Mouse (Mus musculus) embryonic facial prominence, embryonic 15.5 days (tissue): ENCODE data around the gene Npff. TPM values are rescaled to one million over a fixed set of nuclear protein-coding genes. Genes with fewer than 3 reads are reported as not detected.

Experiments used
- ATAC-seq: fragments of 200-750 bp; cut with Nextera tagmentation; 2 replicates; pipeline ENCODE4 v1.8.0; 2017; ENCODE audit warnings: low read depth, moderate TSS enrichment; ENCODE audit not compliant: insufficient number of reproducible peaks, low FRiP score, low TSS enrichment
- H3K27ac ChIP-seq: fragments of 300-500 bp; sonication (generic); replicated peaks from 2 replicates; pipeline ENCODE4 v1.5.1; 2015; ENCODE audit warnings: mild to moderate bottlenecking, inconsistent platforms
- H3K27me3 ChIP-seq: fragments of 300-500 bp; sonication (generic); 2 replicates; pipeline ENCODE4 v1.6.1; 2015; ENCODE audit warnings: inconsistent platforms
- H3K36me3 ChIP-seq: fragments of 300-500 bp; sonication (generic); 2 replicates; pipeline ENCODE4 v1.6.1; 2015; ENCODE audit warnings: mild to moderate bottlenecking, inconsistent platforms
- H3K4me1 ChIP-seq: fragments of 300-500 bp; sonication (generic); 2 replicates; pipeline ENCODE4 v1.6.1; 2015; ENCODE audit warnings: inconsistent platforms
- H3K4me2 ChIP-seq: fragments of 300-500 bp; sonication (generic); replicated peaks from 2 replicates; pipeline ENCODE4 v1.6.1; 2015; ENCODE audit warnings: mild to moderate bottlenecking, inconsistent platforms
- H3K4me3 ChIP-seq: fragments of 300-500 bp; sonication (generic); replicated peaks from 2 replicates; pipeline ENCODE4 v1.5.1; 2015; ENCODE audit warnings: mild to moderate bottlenecking, inconsistent platforms
- H3K9ac ChIP-seq: fragments of 300-500 bp; sonication (generic); 2 replicates; pipeline ENCODE4 v1.6.1; 2015; ENCODE audit warnings: inconsistent platforms
- H3K9me3 ChIP-seq: fragments of 300-500 bp; sonication (generic); replicated peaks from 2 replicates; pipeline ENCODE4 v1.6.1; 2016; ENCODE audit warnings: inconsistent platforms
- WGBS: fragments of 180-500 bp; shearing (Covaris S2); methylation state at CpG from one replicate; pipeline ENCODE4 v1.1.7; 2015; 5-methylcytosine and 5-hydroxymethylcytosine counted together
- polyA plus RNA-seq: library from polyadenylated mRNA; unstranded; fragments of >200 nt; fragmentation: Nextera tagmentation; extraction: Ambion mirVana; gene quantifications from 2 replicates; pipeline ENCODE4 v1.2.1, GENCODE M21; 2015

Gene Npff
- polyA plus RNA-seq, 1 experiment from 2014 or later, result 3.9 TPM

GRCm38 (mm10) chr15:102544801-102545200 is 20.1 kb upstream of the Npff start:
- Histone ChIP-seq H3K9me3 (no peaks in the 10 kb centered on the region), H3K4me1 (0 out of 2 replicates have a peak, but pooled peaks cover 6% of the 10 kb centered on the region), H3K9ac (no peak overlapping the region), H3K4me2 (no peak overlapping the region), H3K27me3 (no peaks in the 10 kb centered on the region), H3K36me3 (peaks cover 73% of the 10 kb centered on the region), H3K4me3 (no peak overlapping the region), H3K27ac (no peak overlapping the region)
- ATAC-seq, result no peak
- WGBS, result 87% methylated on average over 4 of the region's 4 CpGs

- Histone ChIP-seq H3K4me2 (no peak overlapping the region), H3K9ac (no peak overlapping the region), H3K27me3 (no peaks in the 10 kb centered on the region), H3K36me3 (peaks cover 76% of the 10 kb centered on the region), H3K9me3 (no peaks in the 10 kb centered on the region), H3K4me3 (no peak overlapping the region), H3K4me1 (no peaks in the 10 kb centered on the region), H3K27ac (no peak overlapping the region)
- WGBS, result 92% methylated on average over 7 of the region's 7 CpGs
- no peak for ATAC-seq
These were observed 9.2 kb upstream of the Npff start for GRCm38 (mm10) chr15:102533926-102534325.

GRCm38 (mm10) chr15:102532106-102532900 is 7.6 kb upstream of the Npff start:
- Histone ChIP-seq H3K4me2 (no peak overlapping the region), H3K27me3 (no peaks in the 10 kb centered on the region), H3K4me1 (no peaks in the 10 kb centered on the region)

GRCm38 (mm10) chr15:102531586-102531985 is 6.8 kb upstream of the Npff start:
- Histone ChIP-seq H3K27me3 (no peaks in the 10 kb centered on the region), H3K4me3 (no peak overlapping the region), H3K36me3 (peaks cover 80% of the 10 kb centered on the region), H3K27ac (no peak overlapping the region), H3K4me2 (no peak overlapping the region), H3K9me3 (no peaks in the 10 kb centered on the region), H3K9ac (no peak overlapping the region), H3K4me1 (no peaks in the 10 kb centered on the region)
- 82% methylated on average over 4 of the region's 4 CpGs for WGBS
- no peak for ATAC-seq

More at GRCm38 (mm10) chr15:102532106-102532900, 7.6 kb upstream of the Npff start:
- WGBS, result 89% methylated on average over 3 of the region's 3 CpGs
- H3K9ac ChIP-seq, result no peak overlapping the region
- no peak overlapping the region for H3K4me3 ChIP-seq
- no peak for ATAC-seq
- no peak overlapping the region for H3K27ac ChIP-seq
- peaks cover 85% of the 10 kb centered on the region for H3K36me3 ChIP-seq
- H3K9me3 ChIP-seq, result no peaks in the 10 kb centered on the region

- no peaks in the 10 kb centered on the region for H3K4me1 ChIP-seq
- H3K4me2 ChIP-seq, result no peak overlapping the region
- no peak overlapping the region for H3K4me3 ChIP-seq
- no peaks in the 10 kb centered on the region for H3K27me3 ChIP-seq
- 82% methylated on average over 4 of the region's 4 CpGs for WGBS
- ATAC-seq, result no peak
- H3K9me3 ChIP-seq, result no peaks in the 10 kb centered on the region
- H3K9ac ChIP-seq, result no peak overlapping the region
- peaks cover 74% of the 10 kb centered on the region for H3K36me3 ChIP-seq
- no peak overlapping the region for H3K27ac ChIP-seq
These were observed 5.8 kb upstream of the Npff start for GRCm38 (mm10) chr15:102530566-102530965.

GRCm38 (mm10) chr15:102528396-102528795 is 3.7 kb upstream of the Npff start:
- no peak for ATAC-seq
- Histone ChIP-seq H3K4me2 (no peak overlapping the region), H3K4me1 (no peaks in the 10 kb centered on the region), H3K9me3 (no peaks in the 10 kb centered on the region), H3K27ac (no peak overlapping the region), H3K27me3 (no peaks in the 10 kb centered on the region), H3K9ac (no peak overlapping the region), H3K36me3 (peaks cover 73% of the 10 kb centered on the region), H3K4me3 (no peak overlapping the region)
- 92% methylated on average over 1 of the region's 1 CpGs for WGBS

GRCm38 (mm10) chr15:102527936-102528335 is 3.2 kb upstream of the Npff start:
- ATAC-seq, result no peak
- WGBS, result 71% methylated on average over 3 of the region's 3 CpGs
- Histone ChIP-seq H3K27me3 (no peaks in the 10 kb centered on the region), H3K4me2 (no peak overlapping the region), H3K4me3 (no peak overlapping the region), H3K4me1 (no peaks in the 10 kb centered on the region), H3K9ac (no peak overlapping the region), H3K27ac (no peak overlapping the region), H3K9me3 (no peaks in the 10 kb centered on the region), H3K36me3 (peaks cover 69% of the 10 kb centered on the region)

GRCm38 (mm10) chr15:102526111-102527002 is 1.6 kb upstream of the Npff start:
- 83% methylated on average over 6 of the region's 6 CpGs for WGBS
- Histone ChIP-seq H3K9me3 (no peaks in the 10 kb centered on the region), H3K27ac (no peak overlapping the region), H3K36me3 (peaks cover 65% of the 10 kb centered on the region), H3K9ac (no peak overlapping the region), H3K27me3 (no peaks in the 10 kb centered on the region), H3K4me2 (no peak overlapping the region), H3K4me3 (no peak overlapping the region), H3K4me1 (no peaks in the 10 kb centered on the region)
- ATAC-seq, result no peak

GRCm38 (mm10) chr15:102521480-102521879 is 3.3 kb downstream of the Npff start:
- no peak overlapping the region for H3K4me2 ChIP-seq
- H3K27ac ChIP-seq, result no peak overlapping the region
- peaks cover 39% of the 10 kb centered on the region for H3K36me3 ChIP-seq
- H3K9ac ChIP-seq, result no peak overlapping the region
- no peaks in the 10 kb centered on the region for H3K9me3 ChIP-seq
- no peak for ATAC-seq
- no peaks in the 10 kb centered on the region for H3K27me3 ChIP-seq
- H3K4me1 ChIP-seq, result peaks cover 21% of the 10 kb centered on the region
- H3K4me3 ChIP-seq, result no peak overlapping the region
- WGBS, result 84% methylated on average over 4 of the region's 4 CpGs

- no peaks in the 10 kb centered on the region for H3K9me3 ChIP-seq
- WGBS, result 84% methylated on average over 4 of the region's 4 CpGs
These were observed 4.3 kb downstream of the Npff start for GRCm38 (mm10) chr15:102520416-102520815.

More at GRCm38 (mm10) chr15:102520416-102520815, 4.3 kb downstream of the Npff start:
- H3K36me3 ChIP-seq, result peaks cover 35% of the 10 kb centered on the region
- no peak overlapping the region for H3K4me3 ChIP-seq
- no peak overlapping the region for H3K9ac ChIP-seq
- ATAC-seq, result no peak
- peaks cover 32% of the 10 kb centered on the region for H3K4me1 ChIP-seq
- H3K27me3 ChIP-seq, result no peaks in the 10 kb centered on the region
- no peak overlapping the region for H3K27ac ChIP-seq
- H3K4me2 ChIP-seq, result no peak overlapping the region
